Mouse (Mus musculus) heart, embryonic 10.5 days (tissue): ENCODE results near the gene Lsm12. TPM values are rescaled to one million over a fixed set of nuclear protein-coding genes. Genes with fewer than 3 reads are reported as not detected.
A peak's percentile ranks its signal among the peaks of the same experiment; 100 is the strongest.

ENCODE experiments used
- DNase-seq: peaks from one replicate; pipeline ENCODE4 v3.0.0-alpha.2; 2017; ENCODE audit warnings: low spot score
- H3K27ac ChIP-seq: fragments of 300-500 bp; sonication (generic); 2 replicates; pipeline ENCODE4 v1.5.1; 2016; ENCODE audit warnings: mild to moderate bottlenecking
- H3K27me3 ChIP-seq: fragments of 300-500 bp; sonication (generic); 2 replicates; pipeline ENCODE4 v1.6.1; 2016; ENCODE audit warnings: mild to moderate bottlenecking; ENCODE audit not compliant: poor library complexity, insufficient read depth, severe bottlenecking
- H3K36me3 ChIP-seq: fragments of 300-500 bp; sonication (generic); 2 replicates; pipeline ENCODE4 v1.6.1; 2016; ENCODE audit warnings: mild to moderate bottlenecking, moderate library complexity
- H3K4me1 ChIP-seq: fragments of 300-500 bp; sonication (generic); 2 replicates; pipeline ENCODE4 v1.6.1; 2016; ENCODE audit warnings: mild to moderate bottlenecking
- H3K4me3 ChIP-seq: fragments of 300-500 bp; sonication (generic); 2 replicates; pipeline ENCODE4 v1.5.1; 2016; ENCODE audit warnings: mild to moderate bottlenecking, moderate library complexity
- H3K9me3 ChIP-seq: fragments of 300-500 bp; sonication (generic); 2 replicates; pipeline ENCODE4 v1.6.1; 2016; ENCODE audit warnings: mild to moderate bottlenecking, moderate library complexity
- WGBS: fragments of 180-500 bp; shearing (Covaris S2); methylation state at CpG from one replicate; pipeline ENCODE4 v1.1.7; 2016; 5-methylcytosine and 5-hydroxymethylcytosine counted together
- polyA plus RNA-seq: library from polyadenylated mRNA; unstranded; fragments of >200 nt; fragmentation: Nextera tagmentation; extraction: Ambion mirVana; gene quantifications from 2 replicates; pipeline ENCODE4 v1.2.1, GENCODE M21; 2016

Lsm12 gene
- polyA plus RNA-seq, 1 experiment from 2014 or later, result 108 TPM

- no peaks in the 10 kb centered on the region for H3K27me3 ChIP-seq
- no peak overlapping the region for H3K4me3 ChIP-seq
- peaks cover 20% of the 10 kb centered on the region for H3K36me3 ChIP-seq
- peaks cover 97% of the 10 kb centered on the region for H3K4me1 ChIP-seq
- WGBS, result 59% methylated on average over 5 of the region's 5 CpGs
- H3K27ac ChIP-seq, result no peak overlapping the region
- no peak for DNase-seq
- H3K9me3 ChIP-seq, result no peaks in the 10 kb centered on the region
Observed at GRCm38 (mm10) chr11:102211011-102211410, 25.9 kb upstream of the Lsm12 start.

DNA sequence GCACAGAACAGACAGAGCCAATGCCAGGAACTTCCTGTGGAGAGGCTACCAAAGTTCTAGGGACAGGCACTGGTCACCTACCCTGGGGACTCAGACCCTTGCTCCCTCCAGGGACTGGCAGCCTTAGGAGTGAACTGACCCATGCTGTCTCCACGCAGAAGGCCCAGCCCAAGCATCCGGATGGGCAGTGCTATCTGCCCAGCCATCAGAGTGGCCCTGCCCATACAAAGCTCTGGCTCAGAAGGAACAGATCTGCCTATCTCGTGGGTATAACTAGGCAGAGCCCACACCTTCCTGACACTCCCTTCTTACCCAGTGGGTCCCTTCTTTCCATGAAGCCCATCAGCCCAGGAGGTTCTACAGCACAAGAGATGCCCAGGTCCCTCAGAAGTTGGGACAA is 25.1 kb upstream of the Lsm12 start:
- Histone ChIP-seq H3K36me3 (peaks cover 28% of the 10 kb centered on the region), H3K27ac (no peak overlapping the region; the same call in 1 of the 2 replicates), H3K4me1 (peaks cover 97% of the 10 kb centered on the region), H3K9me3 (no peaks in the 10 kb centered on the region), H3K27me3 (no peaks in the 10 kb centered on the region), H3K4me3 (no peak overlapping the region)
- WGBS, result 66% methylated on average over 3 of the region's 3 CpGs
- DNase-seq, result no peak

- DNase-seq, result no peak
- Histone ChIP-seq H3K9me3 (no peaks in the 10 kb centered on the region), H3K27ac (peak overlapping the region; percentile 72; the same call in 1 of the 2 replicates)
Observed at GRCm38 (mm10) chr11:102209742-102210141, 24.6 kb upstream of the Lsm12 start.

DNA sequence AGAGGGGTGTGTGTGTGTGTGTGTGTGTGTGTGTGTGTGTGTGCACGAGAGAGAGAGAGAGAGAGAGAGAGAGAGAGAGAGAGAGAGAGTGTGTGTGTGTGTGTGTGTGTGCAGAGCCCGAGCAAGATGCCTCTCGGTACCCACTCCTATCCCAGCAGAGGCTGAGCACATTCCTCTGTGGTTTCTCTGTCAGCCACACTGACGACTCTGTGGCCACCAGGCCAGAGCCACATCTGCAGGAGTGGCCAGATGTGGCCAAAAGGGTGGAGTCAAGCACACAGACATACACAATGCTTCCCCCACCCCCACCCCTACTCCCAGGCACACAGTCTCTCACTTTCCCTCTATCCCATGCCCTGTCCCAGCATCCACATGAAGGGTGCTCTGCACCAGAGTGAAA is 23.8 kb upstream of the Lsm12 start:
- 0 out of 2 replicates have a peak overlapping the region, but pooled peaks have one; percentile 16 for H3K4me3 ChIP-seq
- H3K9me3 ChIP-seq, result no peaks in the 10 kb centered on the region
- H3K27ac ChIP-seq, result peak overlapping the region; percentile 72
- 0% methylated on average over 2 of the region's 4 CpGs for WGBS
- DNase-seq, result no peak
- H3K4me1 ChIP-seq, result peaks cover 97% of the 10 kb centered on the region
- H3K36me3 ChIP-seq, result peaks cover 41% of the 10 kb centered on the region
- no peaks in the 10 kb centered on the region for H3K27me3 ChIP-seq

More at GRCm38 (mm10) chr11:102209742-102210141, 24.6 kb upstream of the Lsm12 start:
- H3K4me1 ChIP-seq, result peaks cover 97% of the 10 kb centered on the region
- 33% methylated on average over 2 of the region's 2 CpGs for WGBS
- no peak overlapping the region for H3K4me3 ChIP-seq
- peaks cover 32% of the 10 kb centered on the region for H3K36me3 ChIP-seq
- no peaks in the 10 kb centered on the region for H3K27me3 ChIP-seq

DNA sequence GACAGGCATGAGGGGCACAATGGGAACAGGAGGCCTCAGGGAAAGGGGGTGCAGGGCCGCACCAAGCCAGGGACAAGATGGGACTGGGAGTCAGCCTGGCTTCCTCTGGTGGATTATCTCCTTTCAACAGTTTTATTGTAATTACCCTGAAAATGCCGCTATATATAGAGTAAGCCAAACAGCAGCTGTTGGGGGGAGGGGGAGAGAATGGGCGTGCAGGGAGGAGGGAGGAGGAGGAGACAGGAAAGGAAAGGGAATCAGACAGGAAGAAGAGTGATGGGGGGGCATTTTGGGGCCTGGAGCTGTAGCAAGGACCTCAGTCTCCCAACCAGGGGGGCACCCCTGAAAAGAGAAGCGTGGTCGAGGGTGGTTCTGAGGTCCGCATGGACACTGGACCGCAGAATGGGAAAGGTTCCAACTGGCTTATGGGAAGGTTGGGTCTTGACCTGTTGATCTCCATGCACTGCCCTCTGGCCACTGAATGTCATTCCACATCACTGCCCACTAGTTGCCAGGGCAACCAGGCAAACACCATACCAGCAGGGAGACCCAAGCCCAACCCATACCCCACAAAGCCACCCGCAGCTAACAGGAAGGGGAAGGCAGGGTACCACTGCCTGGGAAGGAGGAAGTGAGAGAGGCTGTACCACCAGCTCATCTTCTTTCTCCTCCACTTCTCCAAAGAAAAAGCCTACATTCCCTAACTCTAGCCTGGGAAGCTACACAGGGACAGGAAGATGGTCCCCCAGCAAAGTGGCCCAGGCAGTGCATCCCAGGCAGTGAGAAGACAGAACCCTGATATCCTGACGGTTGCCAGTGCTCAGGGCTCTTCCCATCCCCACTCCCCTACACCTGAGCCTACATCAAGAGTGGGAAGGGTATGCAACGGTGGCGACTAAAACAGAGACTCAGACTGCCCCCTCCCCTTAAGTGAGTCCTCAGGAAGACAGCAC is 23.0 kb upstream of the Lsm12 start:
- WGBS, result 45% methylated on average over 11 of the region's 11 CpGs
- peak overlapping the region; percentile 72 for H3K27ac ChIP-seq
- H3K4me3 ChIP-seq, result 0 out of 2 replicates have a peak overlapping the region, but pooled peaks have one; percentile 3
- no peaks in the 10 kb centered on the region for H3K9me3 ChIP-seq
- H3K36me3 ChIP-seq, result peaks cover 47% of the 10 kb centered on the region
- H3K4me1 ChIP-seq, result peaks cover 94% of the 10 kb centered on the region
- no peak for DNase-seq
- H3K27me3 ChIP-seq, result no peaks in the 10 kb centered on the region

DNA sequence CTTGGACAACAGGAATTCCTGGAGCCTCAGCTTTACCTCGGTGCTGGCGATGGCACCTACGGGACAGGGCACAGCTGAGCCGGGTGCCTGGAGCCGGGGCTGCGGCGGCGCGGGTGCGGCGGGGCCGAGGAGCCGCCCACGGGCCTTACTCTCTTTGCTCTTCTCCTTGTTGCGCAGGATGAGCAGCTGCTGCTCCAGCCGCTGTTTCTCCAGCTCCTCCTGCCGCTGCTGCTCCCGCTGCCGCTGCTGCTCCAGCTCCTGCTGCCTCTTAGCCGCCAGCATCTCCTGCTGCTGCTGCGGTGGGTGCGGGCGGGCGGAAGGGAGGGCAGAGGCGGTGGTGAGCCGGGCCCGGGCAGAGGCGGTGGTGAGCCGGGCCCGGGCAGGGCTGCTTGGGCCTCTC is 21.4 kb upstream of the Lsm12 start:
- Histone ChIP-seq H3K36me3 (peaks cover 59% of the 10 kb centered on the region), H3K27me3 (no peaks in the 10 kb centered on the region), H3K9me3 (no peaks in the 10 kb centered on the region), H3K4me3 (no peak overlapping the region; the same call in 1 of the 2 replicates), H3K27ac (peak overlapping the region; percentile 45), H3K4me1 (peaks cover 79% of the 10 kb centered on the region)
- no peak for DNase-seq
- WGBS, result 50% methylated on average over 30 of the region's 30 CpGs

- Histone ChIP-seq H3K4me1 (peaks cover 46% of the 10 kb centered on the region), H3K9me3 (no peaks in the 10 kb centered on the region), H3K27me3 (no peaks in the 10 kb centered on the region), H3K27ac (no peak overlapping the region), H3K4me3 (no peak overlapping the region), H3K36me3 (peaks cover 98% of the 10 kb centered on the region)
- no peak for DNase-seq
- WGBS, result 78% methylated on average over 12 of the region's 12 CpGs
Observed at GRCm38 (mm10) chr11:102201408-102201821, 16.3 kb upstream of the Lsm12 start.

DNA sequence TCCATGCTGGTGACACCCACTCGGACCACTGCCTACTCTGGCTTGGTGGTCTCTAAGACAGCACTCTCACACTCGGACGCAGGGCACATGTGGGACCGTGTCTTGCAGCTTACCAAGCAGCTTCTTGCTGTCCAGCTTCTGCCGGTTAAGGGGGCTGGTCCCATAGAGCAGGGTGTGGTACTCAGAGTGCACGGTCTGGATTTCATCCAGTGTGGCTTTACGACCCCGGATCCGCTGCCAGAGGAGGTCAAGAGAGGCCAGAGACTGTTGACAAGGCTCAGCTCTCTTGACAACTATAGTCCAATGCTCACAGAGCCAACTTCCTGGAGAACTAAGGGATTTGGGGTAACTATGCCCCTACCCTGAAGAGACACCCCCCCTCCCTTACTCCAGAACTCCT is 14.8 kb upstream of the Lsm12 start:
- 69% methylated on average over 9 of the region's 9 CpGs for WGBS
- Histone ChIP-seq H3K27me3 (no peaks in the 10 kb centered on the region), H3K27ac (no peak overlapping the region), H3K4me3 (no peak overlapping the region), H3K4me1 (peaks cover 39% of the 10 kb centered on the region), H3K36me3 (peaks cover 98% of the 10 kb centered on the region), H3K9me3 (no peaks in the 10 kb centered on the region)
- DNase-seq, result no peak

DNA sequence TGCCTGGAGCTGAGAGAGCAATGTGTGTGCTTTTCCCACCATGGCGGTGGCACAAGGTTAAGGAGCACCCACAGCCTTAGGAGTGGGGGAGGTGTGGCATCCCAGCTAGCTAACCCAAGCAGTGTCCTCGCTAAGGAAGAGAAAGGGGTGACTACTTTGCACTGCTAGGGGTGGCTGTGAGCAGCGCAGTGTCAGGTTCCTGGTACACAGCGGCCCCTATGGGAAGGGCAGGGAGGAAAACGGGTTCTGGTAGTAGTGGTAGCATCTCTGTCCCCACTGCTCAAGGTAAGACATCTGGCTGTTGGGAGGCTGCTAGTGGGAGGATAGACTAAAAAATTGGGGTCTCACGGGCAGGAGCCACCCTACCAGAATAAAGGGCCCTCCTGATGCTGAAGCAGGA is 13.1 kb upstream of the Lsm12 start:
- Histone ChIP-seq H3K4me1 (peaks cover 25% of the 10 kb centered on the region), H3K4me3 (no peak overlapping the region), H3K9me3 (no peaks in the 10 kb centered on the region), H3K36me3 (peaks cover 98% of the 10 kb centered on the region), H3K27me3 (no peaks in the 10 kb centered on the region), H3K27ac (no peak overlapping the region)
- no peak for DNase-seq
- WGBS, result 64% methylated on average over 6 of the region's 6 CpGs

- Histone ChIP-seq H3K4me1 (peaks cover 24% of the 10 kb centered on the region), H3K4me3 (no peak overlapping the region), H3K27me3 (no peaks in the 10 kb centered on the region), H3K9me3 (no peaks in the 10 kb centered on the region), H3K27ac (peak overlapping the region; percentile 24), H3K36me3 (peaks cover 93% of the 10 kb centered on the region)
- WGBS, result 62% methylated on average over 21 of the region's 21 CpGs
- DNase-seq, result peak; percentile 76
Observed at GRCm38 (mm10) chr11:102196018-102196797, 11.1 kb upstream of the Lsm12 start.

DNA sequence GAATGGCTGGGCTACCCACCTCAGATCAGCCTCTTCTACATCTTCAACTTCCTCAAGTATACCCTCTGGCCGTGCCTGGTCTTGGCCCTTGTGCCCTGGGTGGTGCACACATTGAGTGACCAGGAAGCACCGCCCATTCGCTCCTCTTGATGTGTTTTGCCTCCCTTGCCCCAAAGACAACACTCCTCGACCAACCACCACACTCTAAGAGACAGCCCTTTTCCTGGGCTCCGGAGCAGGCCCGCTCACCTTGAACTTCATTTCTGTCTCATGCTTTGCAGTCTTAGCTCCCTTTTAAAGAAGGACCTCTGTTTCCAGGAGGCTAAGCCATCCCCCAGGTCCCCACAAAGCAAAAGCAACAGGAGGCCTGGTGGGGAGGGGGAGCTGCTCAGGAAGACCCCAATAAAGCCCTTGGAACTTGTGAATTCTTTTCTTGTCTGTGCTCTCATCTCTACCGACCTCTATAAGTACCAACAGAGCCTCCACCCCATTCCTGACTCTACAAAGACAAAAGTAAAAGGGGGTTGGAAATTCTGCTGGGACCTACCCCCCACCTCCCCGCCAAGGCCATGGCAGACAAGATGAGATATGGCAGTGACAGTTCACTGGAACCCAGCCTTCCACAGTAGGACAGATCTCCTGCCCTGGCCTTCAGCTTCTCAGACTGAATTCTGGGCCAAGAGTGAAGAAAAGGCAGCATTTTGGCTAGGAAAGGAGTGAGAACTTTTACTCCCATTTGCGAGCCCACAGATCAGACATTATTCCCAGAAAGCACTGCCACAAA is 8.8 kb upstream of the Lsm12 start:
- no peak for DNase-seq
- Histone ChIP-seq H3K27ac (no peak overlapping the region), H3K36me3 (peaks cover 69% of the 10 kb centered on the region), H3K4me1 (peaks cover 34% of the 10 kb centered on the region), H3K9me3 (no peaks in the 10 kb centered on the region), H3K4me3 (no peak overlapping the region), H3K27me3 (no peaks in the 10 kb centered on the region)
- 82% methylated on average over 9 of the region's 9 CpGs for WGBS

DNA sequence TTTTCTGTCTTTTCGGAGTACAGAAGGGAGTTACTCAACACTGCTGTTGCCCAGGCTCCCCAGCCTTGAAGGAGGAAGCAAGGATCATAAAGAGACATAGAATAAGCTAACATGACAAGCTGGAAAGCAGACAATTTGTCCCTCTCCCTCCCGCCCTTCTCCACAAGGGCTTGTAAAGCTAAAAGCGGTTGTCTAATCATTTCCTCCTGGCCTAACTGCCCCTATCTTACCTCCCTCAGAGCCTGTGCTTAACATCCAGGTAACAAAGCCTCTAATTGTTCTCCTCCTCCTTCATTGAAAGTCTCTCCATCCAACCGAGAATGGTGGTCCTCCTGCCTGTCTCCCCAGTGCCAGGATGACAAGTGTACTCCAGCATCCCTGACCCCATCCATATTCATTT is 5.8 kb upstream of the Lsm12 start:
- Histone ChIP-seq H3K9me3 (no peaks in the 10 kb centered on the region), H3K4me3 (peak overlapping the region; percentile 72), H3K27ac (no peak overlapping the region), H3K27me3 (no peaks in the 10 kb centered on the region), H3K36me3 (peaks cover 39% of the 10 kb centered on the region), H3K4me1 (peaks cover 27% of the 10 kb centered on the region)
- 40% methylated on average over 4 of the region's 4 CpGs for WGBS
- no peak for DNase-seq
